Mouse (Mus musculus) erythroblast, embryonic 14.5 days (primary cell): ENCODE measurements around the gene Tiprl.

ENCODE experiments used
- GATA1 ChIP-seq: IDR thresholded peaks from 2 replicates; pipeline ENCODE4 v1.6.1; 2012; ENCODE audit warnings: low read length, inconsistent platforms, mixed read lengths
- TAL1 ChIP-seq: IDR thresholded peaks from 3 replicates; pipeline ENCODE4 v1.6.1; 2012; ENCODE audit warnings: low read length, inconsistent platforms, mixed read lengths

- TF ChIP-seq TAL1: no peak
- TF ChIP-seq GATA1: no peak
Measured at GRCm38 (mm10) chr1:165192714-165193264, 44.0 kb downstream of the Tiprl start.
